Mouse (Mus musculus): ENCODE measurements around the gene Hist1h3f. TPM values are rescaled to one million over a fixed set of nuclear protein-coding genes. Genes with fewer than 3 reads are reported as not detected.

The Hist1h3f gene
- polyA plus RNA-seq, 1 experiment, result 1.3 TPM

- no peak for TF ChIP-seq CTCF (IDR thresholded peaks at IDR 0.05; ENCODE audit: insufficient read depth, low read length)
- no peak for TF ChIP-seq POLR2A (IDR thresholded peaks at IDR 0.05; ENCODE audit: borderline replicate concordance, extremely low read depth, low read depth, low read length)
- peaks cover 5% of the 10 kb centered on the region; the same call in 1 of the 2 replicates for H3K4me1 ChIP-seq (ENCODE audit: control insufficient read depth, insufficient read depth, low read length)
- no peak for DNase-seq
- 52% methylated on average over 7 of the region's 7 CpGs for WGBS
- H3K4me3 ChIP-seq (replicated peaks; ENCODE audit: extremely low read depth, low read depth, low read length), result no peak overlapping the region
Observed at GRCm38 (mm10) chr13:23592614-23593013, 48.8 kb downstream of the Hist1h3f start.

DNA sequence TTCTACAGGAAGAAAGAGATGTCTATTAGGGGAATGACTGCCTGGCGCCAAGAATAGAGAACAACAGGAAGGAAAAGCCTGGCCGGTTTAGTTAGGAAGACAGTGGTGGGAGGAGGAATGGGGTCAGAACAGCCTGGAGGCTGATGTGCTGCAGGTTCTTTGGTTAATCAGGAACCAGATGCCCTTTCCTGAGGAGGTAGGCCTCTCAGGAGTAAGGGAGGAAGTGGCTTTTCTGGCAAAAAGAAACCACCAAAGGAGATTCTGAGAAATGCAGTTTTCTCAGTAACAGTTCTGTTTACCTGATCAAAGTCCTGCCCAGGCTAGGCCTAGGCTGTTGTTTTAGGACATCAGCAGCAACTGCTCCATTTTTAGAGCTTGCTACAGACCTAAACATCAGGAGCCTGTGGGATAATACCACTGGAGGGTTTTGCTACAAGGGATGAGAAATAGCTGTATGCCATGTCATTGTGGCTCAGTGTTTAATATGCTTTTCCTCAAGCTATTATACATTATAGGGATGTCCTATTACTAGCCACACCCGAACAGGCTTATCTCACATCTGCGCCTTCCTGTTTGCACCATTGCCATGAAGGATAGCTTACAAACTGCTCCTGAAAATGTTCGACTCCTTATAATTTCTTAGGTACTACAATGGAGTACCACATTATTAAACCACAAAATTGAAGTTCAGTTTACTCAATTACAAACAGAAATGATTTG, 49.4 kb downstream of the Hist1h3f start:
- no peak for DNase-seq
- no peak for TF ChIP-seq POLR2A (IDR thresholded peaks at IDR 0.05; ENCODE audit: borderline replicate concordance, extremely low read depth, low read depth, low read length)
- TF ChIP-seq CTCF (IDR thresholded peaks at IDR 0.05; ENCODE audit: insufficient read depth, low read length), result no peak
- H3K4me3 ChIP-seq (replicated peaks; ENCODE audit: extremely low read depth, low read depth, low read length), result no peak overlapping the region
- H3K4me1 ChIP-seq (ENCODE audit: control insufficient read depth, insufficient read depth, low read length), result peaks cover 5% of the 10 kb centered on the region
- 40% methylated on average over 5 of the region's 5 CpGs for WGBS

Other genes with a start within 250 kb of the Hist1h3f start
- gene Zfp322a, start 174.8 kb upstream of the Hist1h3f start, polyA plus RNA-seq (2012; rRNA removed), result 1.4 and 2.4 TPM in 2 replicates
- gene Abt1, start 120.2 kb upstream of the Hist1h3f start, polyA plus RNA-seq (2012; rRNA removed), result 2.7 and 3.3 TPM in 2 replicates
- not detected in 2 replicates for gene Btn1a1, start 78.2 kb upstream of the Hist1h3f start, polyA plus RNA-seq (2012; rRNA removed)
- gene Btn2a2, start 55.2 kb upstream of the Hist1h3f start, polyA plus RNA-seq (2012; rRNA removed), result not detected in 2 replicates
- gene Hist1h4h, start 13.0 kb upstream of the Hist1h3f start, polyA plus RNA-seq (2012; rRNA removed), result 27.1 and 28.0 TPM in 2 replicates
- 28.7 and 47.1 TPM in 2 replicates for gene Hist1h2af, start 10.1 kb upstream of the Hist1h3f start, polyA plus RNA-seq (2012; rRNA removed)
- gene Hist1h3g, start 8.6 kb upstream of the Hist1h3f start, polyA plus RNA-seq (2012; rRNA removed), result 2.1 and 2.3 TPM in 2 replicates
- 0.66 and 0.87 TPM in 2 replicates for gene Hist1h2bh, start 660 bp upstream of the Hist1h3f start, polyA plus RNA-seq (2012; rRNA removed)
- 1.4 and 1.8 TPM in 2 replicates for gene Hist1h4f, start 7.6 kb downstream of the Hist1h3f start, polyA plus RNA-seq (2012; rRNA removed)
- gene Hist1h1d, start 9.2 kb downstream of the Hist1h3f start, polyA plus RNA-seq (2012; rRNA removed), result 0.10 and 0.12 TPM in 2 replicates
- 8.4 and 9.2 TPM in 2 replicates for gene Hist1h3e, start 18.3 kb downstream of the Hist1h3f start, polyA plus RNA-seq (2012; rRNA removed)
- 1.8 and 2.3 TPM in 2 replicates for gene Hist1h2ae, start 27.2 kb downstream of the Hist1h3f start, polyA plus RNA-seq (2012; rRNA removed)
- gene Hist1h2bg, start 27.3 kb downstream of the Hist1h3f start, polyA plus RNA-seq (2012; rRNA removed), result 9.8 and 22.7 TPM in 2 replicates
- 2.7 and 3.4 TPM in 2 replicates for gene Hist1h2bf, start 30.1 kb downstream of the Hist1h3f start, polyA plus RNA-seq (2012; rRNA removed)
- 1.2 and 2.0 TPM in 2 replicates for gene Hist1h2ad, start 30.3 kb downstream of the Hist1h3f start, polyA plus RNA-seq (2012; rRNA removed)
- gene Hist1h3d, start 31.7 kb downstream of the Hist1h3f start, polyA plus RNA-seq (2012; rRNA removed), result 2.6 and 4.5 TPM in 2 replicates
- 9.0 and 9.5 TPM in 2 replicates for gene Hist1h4d, start 37.5 kb downstream of the Hist1h3f start, polyA plus RNA-seq (2012; rRNA removed)
- gene Hist1h2be, start 77.1 kb downstream of the Hist1h3f start, polyA plus RNA-seq (2012; rRNA removed), result 2.7 and 3.0 TPM in 2 replicates
- 2.0 and 2.4 TPM in 2 replicates for gene Hist1h1e, start 78.5 kb downstream of the Hist1h3f start, polyA plus RNA-seq (2012; rRNA removed)
- 0.45 and 0.61 TPM in 2 replicates for gene Hist1h2ac, start 139.9 kb downstream of the Hist1h3f start, polyA plus RNA-seq (2012; rRNA removed)
- gene Hist1h2bc, start 140.1 kb downstream of the Hist1h3f start, polyA plus RNA-seq (2012; rRNA removed), result 142 and 182 TPM in 2 replicates
- gene Hist1h1t, start 151.8 kb downstream of the Hist1h3f start, polyA plus RNA-seq (2012; rRNA removed), result not detected in 2 replicates
- gene Hist1h4c, start 154.4 kb downstream of the Hist1h3f start, polyA plus RNA-seq (2012; rRNA removed), result 6.3 and 6.8 TPM in 2 replicates
- gene Hfe, start 166.8 kb downstream of the Hist1h3f start, polyA plus RNA-seq (2012; rRNA removed), result 21.3 and 24.2 TPM in 2 replicates
- 38.1 and 46.7 TPM in 2 replicates for gene Hist1h1c, start 194.8 kb downstream of the Hist1h3f start, polyA plus RNA-seq (2012; rRNA removed)
- gene Hist1h3c, start 201.6 kb downstream of the Hist1h3f start, polyA plus RNA-seq (2012; rRNA removed), result 1.2 and 2.9 TPM in 2 replicates
- 2.5 and 2.6 TPM in 2 replicates for gene Hist1h2bb, start 202.7 kb downstream of the Hist1h3f start, polyA plus RNA-seq (2012; rRNA removed)
- 2.0 and 3.9 TPM in 2 replicates for gene Hist1h2ab, start 207.1 kb downstream of the Hist1h3f start, polyA plus RNA-seq (2012; rRNA removed)
- 2.6 and 3.8 TPM in 2 replicates for gene Hist1h3b, start 208.2 kb downstream of the Hist1h3f start, polyA plus RNA-seq (2012; rRNA removed)
- gene Hist1h4b, start 213.0 kb downstream of the Hist1h3f start, polyA plus RNA-seq (2012; rRNA removed), result 2.5 and 2.8 TPM in 2 replicates
- gene Hist1h4a, start 217.2 kb downstream of the Hist1h3f start, polyA plus RNA-seq (2012; rRNA removed), result 2.4 and 2.9 TPM in 2 replicates
- 3.1 and 4.3 TPM in 2 replicates for gene Hist1h3a, start 218.3 kb downstream of the Hist1h3f start, polyA plus RNA-seq (2012; rRNA removed)
- gene Hist1h1a, start 219.6 kb downstream of the Hist1h3f start, polyA plus RNA-seq (2012; rRNA removed), result not detected in 2 replicates
- gene Trim38, start 225.9 kb downstream of the Hist1h3f start, polyA plus RNA-seq (2012; rRNA removed), result 0.07 TPM in 1 of 2 replicates, not detected in the other